Mouse (Mus musculus): ENCODE results near the gene Spsb3. TPM values are rescaled to one million over a fixed set of nuclear protein-coding genes. Genes with fewer than 3 reads are reported as not detected.

Spsb3 gene
- polyA plus RNA-seq, 1 experiment from 2014 or later: 32.4 TPM

DNA sequence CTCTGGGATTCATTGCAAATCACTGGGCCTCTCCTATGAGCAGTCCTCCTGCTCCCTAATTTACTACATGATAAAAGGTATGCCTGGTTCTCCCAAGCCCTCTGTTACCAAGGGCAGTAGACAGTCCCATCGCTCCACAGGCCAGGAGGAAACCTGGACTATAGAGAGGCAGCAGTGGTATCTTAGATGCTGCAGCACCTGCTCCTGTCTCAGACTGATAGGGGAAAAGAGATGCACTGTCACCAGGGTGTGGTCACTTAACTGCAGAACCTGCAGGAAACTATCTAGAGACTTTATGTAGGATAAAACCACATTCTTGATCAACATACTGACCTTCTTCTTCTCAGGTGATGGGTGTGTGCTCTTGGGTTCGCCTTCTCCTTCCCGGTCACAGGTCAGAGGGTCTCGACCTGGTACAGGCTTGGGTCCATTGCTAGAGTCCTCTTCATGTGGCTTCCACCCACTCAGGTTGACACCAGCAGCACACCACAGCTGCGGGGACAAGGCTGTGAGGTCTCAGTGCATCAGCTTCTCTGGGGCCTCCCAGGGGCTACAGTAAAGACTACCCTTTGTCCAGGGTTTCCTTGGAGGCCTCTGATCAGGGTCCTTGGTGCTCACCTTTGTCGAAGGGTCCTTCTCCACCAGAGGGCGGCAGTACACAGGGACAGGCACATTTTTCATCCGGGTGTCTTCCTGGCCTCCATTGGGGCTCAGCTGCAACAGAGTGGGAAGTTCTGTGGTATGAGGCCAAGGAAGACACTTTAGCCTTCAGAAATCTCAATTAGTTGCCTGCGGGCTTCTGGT, 16.4 kb downstream of the Spsb3 start:
- ChIA-PET POLR2A (interaction anchor here (1.4 to 2.3 kb wide), 2 partner anchors 8 to 12 kb away, joined by 3 to 5 read pairs; no protein-coding TSS in a partner anchor), CTCF (interaction anchor here (1.2 to 1.7 kb wide), 5 partner anchors 13 to 57 kb away, joined by 3 to 5 read pairs (median 4); no protein-coding TSS in a partner anchor)
- in situ Hi-C loops (cut with MboI; ENCODE audit: low pct_unique_long_range_greater_than_20kb): no loop called here
- TF ChIP-seq CTCF (IDR thresholded peaks at IDR 0.05): no peak
- no peaks in the 10 kb centered on the region for H3K27me3 ChIP-seq
- ATAC-seq (no peak), DNase-seq (ENCODE audit: low read depth, low spot score) (no peak)

DNA sequence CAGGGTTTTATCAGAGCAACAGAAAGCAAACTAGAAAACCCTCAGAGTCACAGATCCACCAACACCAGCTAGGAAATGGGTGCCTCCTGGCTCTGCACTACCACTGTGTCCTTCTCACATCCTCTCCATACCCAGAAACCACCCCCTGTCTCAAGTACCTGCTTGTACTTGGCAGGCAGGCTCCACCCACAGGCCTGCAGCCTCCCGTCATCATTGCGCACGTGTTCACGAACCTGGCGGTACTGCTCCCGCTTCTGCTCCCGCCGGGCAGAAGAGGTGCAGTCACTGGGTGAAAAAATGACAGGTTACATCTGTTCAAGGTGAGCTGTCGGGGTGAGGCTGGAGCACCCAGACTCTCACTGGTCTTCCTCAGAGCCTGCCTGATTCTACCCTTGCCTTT, 17.3 kb downstream of the Spsb3 start:
- ATAC-seq: no peak
- in situ Hi-C loops (cut with MboI; ENCODE audit: low pct_unique_long_range_greater_than_20kb): no loop called here
- TF ChIP-seq CTCF (IDR thresholded peaks at IDR 0.05): no peak

DNA sequence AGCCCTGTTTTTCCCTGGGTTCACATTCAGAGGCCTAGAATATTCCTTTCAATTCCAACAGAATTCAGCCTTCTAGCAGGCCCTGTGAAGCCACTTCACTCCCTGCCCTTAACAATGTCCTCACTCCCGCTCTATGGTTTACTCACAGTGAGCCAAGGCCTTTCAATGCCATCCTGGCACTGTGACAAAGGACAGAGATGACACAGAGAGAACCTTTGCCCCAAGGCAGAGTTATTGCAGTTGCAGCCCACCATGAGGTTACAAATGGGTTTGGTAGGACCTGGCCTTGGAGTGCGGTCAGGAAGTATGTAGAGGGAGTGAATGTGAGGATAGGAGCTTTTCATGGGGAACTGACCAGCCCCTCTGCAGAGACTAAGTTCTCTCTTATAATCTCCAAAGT, 21.1 kb downstream of the Spsb3 start:
- H3K27me3 ChIP-seq: no peaks in the 10 kb centered on the region
- in situ Hi-C loops (cut with MboI; ENCODE audit: low pct_unique_long_range_greater_than_20kb): no loop called here
- no peak for DNase-seq (ENCODE audit: low read depth, low spot score)
- TF ChIP-seq CTCF (IDR thresholded peaks at IDR 0.05): no peak
- ATAC-seq: no peak
- CTCF ChIA-PET: no interaction called here
- POLR2A ChIA-PET: no interaction called here

More for the DNA sequence above, 17.3 kb downstream of the Spsb3 start:
- POLR2A ChIA-PET: interaction anchor here (2.3 kb wide), 1 partner anchor 11 kb away, joined by 5 read pairs; no protein-coding TSS in a partner anchor
- no peak for DNase-seq (ENCODE audit: low read depth, low spot score)
- CTCF ChIA-PET: interaction anchor here (0.6 to 1.7 kb wide), 5 partner anchors 12 to 58 kb away, joined by 3 to 5 read pairs (median 3); no protein-coding TSS in a partner anchor
- H3K27me3 ChIP-seq: no peaks in the 10 kb centered on the region

DNA sequence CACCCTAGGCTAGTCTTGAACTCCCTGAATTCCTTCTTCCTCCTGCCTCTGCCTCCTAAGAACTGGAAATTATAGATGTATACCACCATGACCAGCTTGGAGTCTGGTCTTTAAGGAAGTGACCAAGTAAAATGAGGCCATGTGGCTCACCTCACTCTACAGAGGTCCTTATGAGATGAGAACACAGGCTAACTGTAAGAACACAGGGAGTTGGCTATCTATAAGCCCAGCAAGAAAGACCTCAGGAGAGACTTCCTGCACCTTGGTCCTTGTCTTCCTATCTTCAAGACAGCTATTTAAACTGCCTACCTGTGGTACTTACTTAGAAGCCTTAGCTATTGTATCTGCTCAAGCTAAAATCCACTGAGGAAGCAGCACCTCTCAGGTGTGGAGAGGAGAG, 27.5 kb downstream of the Spsb3 start:
- POLR2A ChIA-PET: interaction anchor here (1.4 kb wide), 1 partner anchor 19 kb away, joined by 3 read pairs; the partner anchor contains the start of genes Eme2 and Mrps34
- TF ChIP-seq CTCF (IDR thresholded peaks at IDR 0.05): no peak

DNA sequence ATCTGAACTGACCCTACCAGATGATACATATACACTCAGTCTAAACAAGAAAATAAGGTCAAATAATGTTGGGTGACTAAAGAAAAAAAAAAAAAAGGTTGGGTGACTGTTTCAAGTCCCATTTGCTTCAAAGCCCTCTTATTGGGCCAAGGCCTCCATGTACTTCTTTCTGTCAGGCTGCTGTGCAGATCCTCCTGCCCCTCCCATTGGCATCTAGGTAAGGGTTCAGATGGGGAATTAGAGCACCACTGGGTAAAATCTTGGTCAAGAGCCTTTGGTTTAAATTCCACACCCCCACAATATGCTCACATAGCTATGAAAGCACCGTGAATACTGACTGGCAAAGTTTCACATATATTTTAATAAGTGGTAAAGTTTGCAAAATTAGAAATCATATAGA, 36.8 kb downstream of the Spsb3 start:
- no peak for TF ChIP-seq CTCF (IDR thresholded peaks at IDR 0.05)
- DNase-seq (ENCODE audit: low read depth, low spot score) (no peak), ATAC-seq (no peak)
- no peaks in the 10 kb centered on the region for H3K27me3 ChIP-seq
- in situ Hi-C loops (cut with MboI; ENCODE audit: low pct_unique_long_range_greater_than_20kb): no loop called here
- POLR2A ChIA-PET: interaction anchor here (0.7 kb wide), 1 partner anchor 26 kb away, joined by 5 read pairs; no protein-coding TSS in a partner anchor
- CTCF ChIA-PET: no interaction called here

More for the DNA sequence above, 27.5 kb downstream of the Spsb3 start:
- DNase-seq (ENCODE audit: low read depth, low spot score) (no peak), ATAC-seq (no peak)
- CTCF ChIA-PET: interaction anchor here (1.0 kb wide), 1 partner anchor 16 kb away, joined by 4 read pairs; no protein-coding TSS in a partner anchor
- H3K27me3 ChIP-seq: no peaks in the 10 kb centered on the region
- in situ Hi-C loops (cut with MboI; ENCODE audit: low pct_unique_long_range_greater_than_20kb): no loop called here

DNA sequence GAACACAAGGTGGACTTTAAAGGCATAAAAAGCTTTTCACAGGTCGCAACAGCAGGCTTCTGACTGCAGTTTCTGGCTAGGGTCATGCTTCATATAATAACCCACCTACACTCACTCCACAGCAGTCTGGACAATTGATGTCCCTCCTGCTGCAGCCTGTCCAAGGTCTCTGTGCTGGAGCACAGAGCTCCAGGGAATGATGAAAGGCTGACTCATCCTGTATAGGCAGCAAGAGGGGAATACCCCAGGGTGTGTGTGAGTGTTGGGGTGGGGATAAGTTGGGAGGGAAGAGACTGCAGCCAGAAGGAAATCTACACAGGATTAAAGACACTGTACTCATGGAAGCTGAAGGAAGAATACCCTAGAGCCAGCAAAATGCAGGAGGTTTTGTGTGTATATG, 43.1 kb downstream of the Spsb3 start:
- ChIA-PET POLR2A (interaction anchor here (1.3 kb wide), 1 partner anchor 8 kb away, joined by 4 read pairs; no protein-coding TSS in a partner anchor), CTCF (interaction anchor here (1.2 to 3.2 kb wide), 2 partner anchors 14 to 16 kb away, joined by 4 to 11 read pairs; no protein-coding TSS in a partner anchor)
- no peak for TF ChIP-seq CTCF (IDR thresholded peaks at IDR 0.05)
- in situ Hi-C loops (cut with MboI; ENCODE audit: low pct_unique_long_range_greater_than_20kb): no loop called here
- no peaks in the 10 kb centered on the region for H3K27me3 ChIP-seq
- ATAC-seq (peak; percentile 74), DNase-seq (ENCODE audit: low read depth, low spot score) (no peak)

DNA sequence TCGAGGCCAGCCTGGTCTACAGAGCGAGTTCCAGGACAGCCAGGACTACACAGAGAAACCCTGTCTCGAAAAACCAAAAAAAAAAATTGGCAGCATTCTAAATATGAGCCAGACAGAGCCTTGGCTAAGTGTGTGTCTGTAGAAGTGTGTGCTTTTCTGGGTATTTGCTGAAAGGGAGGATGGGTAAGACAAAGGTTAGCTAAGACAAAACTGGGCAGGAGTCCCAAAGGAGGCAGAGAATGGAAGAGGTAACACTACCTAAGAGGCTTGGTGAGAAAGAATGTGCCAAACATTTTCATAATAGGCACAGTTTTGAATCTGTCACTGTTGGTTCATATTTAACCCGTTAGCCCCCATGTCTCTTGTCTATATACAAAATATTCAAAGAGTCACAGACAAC, 46.0 kb downstream of the Spsb3 start:
- ChIA-PET CTCF (interaction anchor here (1.6 to 1.8 kb wide), 2 partner anchors 17 to 29 kb away, joined by 5 read pairs; no protein-coding TSS in a partner anchor), POLR2A (no interaction called here)
- no peak for ATAC-seq
- TF ChIP-seq CTCF (IDR thresholded peaks at IDR 0.05): no peak
- in situ Hi-C loops (cut with MboI; ENCODE audit: low pct_unique_long_range_greater_than_20kb): no loop called here
- DNase-seq (ENCODE audit: low read depth, low spot score): no peak
- no peaks in the 10 kb centered on the region for H3K27me3 ChIP-seq

DNA sequence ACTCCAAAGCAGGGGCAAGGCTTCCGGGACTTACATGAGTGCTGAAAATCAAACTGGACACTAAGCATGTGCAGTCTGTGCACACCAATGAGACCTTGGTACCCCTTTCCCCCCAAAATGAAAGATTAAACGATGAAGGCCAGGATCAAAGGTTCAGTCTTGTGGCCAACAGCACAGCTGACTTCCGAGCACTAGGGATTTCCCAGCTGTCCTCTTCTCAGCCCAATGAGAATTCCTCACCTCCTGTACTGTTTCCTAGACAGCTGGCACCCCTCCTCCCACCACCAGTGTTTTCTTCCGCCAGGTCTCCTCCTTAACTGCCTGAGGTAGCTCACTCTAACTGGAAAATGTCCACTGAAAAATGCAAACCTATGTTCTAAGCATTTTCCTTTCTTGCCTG, 46.7 kb downstream of the Spsb3 start:
- no peak for TF ChIP-seq CTCF (IDR thresholded peaks at IDR 0.05)
- in situ Hi-C loops (cut with MboI; ENCODE audit: low pct_unique_long_range_greater_than_20kb): no loop called here
- no peak for DNase-seq (ENCODE audit: low read depth, low spot score)
- CTCF ChIA-PET: interaction anchor here (1.8 kb wide), 1 partner anchor 30 kb away, joined by 5 read pairs; no protein-coding TSS in a partner anchor
- ATAC-seq: no peak
- no peaks in the 10 kb centered on the region for H3K27me3 ChIP-seq
- POLR2A ChIA-PET: no interaction called here

DNA sequence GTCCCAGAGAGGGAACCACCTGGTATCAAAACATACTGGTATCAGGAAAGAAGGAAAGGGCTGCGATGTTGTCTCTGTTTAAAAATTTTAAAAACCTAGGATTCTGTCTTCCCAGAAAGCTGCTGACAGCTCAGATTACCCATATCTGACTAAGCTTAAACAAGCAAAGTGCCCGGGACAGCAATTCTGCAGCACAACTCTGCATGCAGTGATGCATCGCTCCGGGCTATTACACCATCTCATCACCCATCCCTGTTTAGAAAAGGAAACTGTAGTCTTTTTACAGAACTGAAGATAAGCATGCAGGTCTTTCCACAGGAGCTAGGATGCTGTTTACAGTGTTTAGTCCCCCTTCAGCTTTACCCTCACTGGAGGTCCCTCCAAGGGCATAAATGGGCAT, 48.5 kb downstream of the Spsb3 start:
- in situ Hi-C loops (cut with MboI; ENCODE audit: low pct_unique_long_range_greater_than_20kb): loop anchor here (5.0 kb wide), 1 partner anchor 82 kb away; the partner anchor contains the start of genes Cramp1l and Ift140

DNA sequence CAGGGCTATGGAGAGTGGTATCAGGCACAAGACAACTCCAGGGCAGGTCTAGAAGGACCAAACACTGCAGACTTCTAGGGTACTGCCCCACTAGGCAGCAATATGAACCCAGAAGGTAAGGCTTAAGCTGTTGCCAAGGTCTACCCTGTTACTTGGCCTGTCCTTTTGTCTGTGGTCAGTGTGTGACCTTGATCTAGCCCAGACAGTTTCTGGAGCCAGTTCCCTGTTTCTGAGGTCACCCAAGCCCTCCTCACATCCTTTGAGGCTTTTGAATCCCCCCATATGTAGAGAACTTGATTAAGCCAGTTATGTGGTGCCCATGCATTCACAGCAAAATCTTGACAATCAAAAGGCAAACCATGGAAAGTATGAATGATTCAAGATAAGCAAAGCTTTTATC, 49.2 kb downstream of the Spsb3 start:
- no peak for ATAC-seq
- no peak for TF ChIP-seq CTCF (IDR thresholded peaks at IDR 0.05)
- in situ Hi-C loops (cut with MboI; ENCODE audit: low pct_unique_long_range_greater_than_20kb): loop anchor here (5.0 kb wide), 1 partner anchor 82 kb away; the partner anchor contains the start of genes Cramp1l and Ift140
- ChIA-PET CTCF (interaction anchor here (0.8 to 1.5 kb wide), 2 partner anchors 16 to 18 kb away, joined by 3 to 4 read pairs; no protein-coding TSS in a partner anchor), POLR2A (interaction anchor here (0.9 to 1.0 kb wide), 2 partner anchors 9 to 45 kb away, joined by 3 to 4 read pairs; no protein-coding TSS in a partner anchor)
- H3K27me3 ChIP-seq: no peaks in the 10 kb centered on the region
- DNase-seq (ENCODE audit: low read depth, low spot score): no peak

More for the DNA sequence above, 48.5 kb downstream of the Spsb3 start:
- peak; percentile 33 for ATAC-seq
- ChIA-PET CTCF (interaction anchor here (0.8 to 1.5 kb wide), 3 partner anchors 14 to 18 kb away, joined by 3 to 4 read pairs (median 3); no protein-coding TSS in a partner anchor), POLR2A (interaction anchor here (1.3 kb wide), 1 partner anchor 40 kb away, joined by 4 read pairs; the partner anchor contains the start of genes Eme2 and Mrps34)
- TF ChIP-seq CTCF (IDR thresholded peaks at IDR 0.05): no peak
- no peaks in the 10 kb centered on the region for H3K27me3 ChIP-seq
- no peak for DNase-seq (ENCODE audit: low read depth, low spot score)
